Mouse (Mus musculus) mesoderm, embryonic 11.5 days (tissue): ENCODE measurements around the gene Pkn3.
A peak's percentile ranks its signal among the peaks of the same experiment; 100 is the strongest.
"Not testable (repeated sequence)": the region's sequence is repeated elsewhere in the genome, so short reads cannot be mapped to it uniquely, and the experiment has no call there.

Experiments used
- DNase-seq: peaks from one replicate; pipeline ENCODE4 v3.0.0-alpha.2; 2012; ENCODE audit warnings: low read depth, low spot score

Pkn3 gene

GRCm38 (mm10) chr2:30095882-30096527 is 18.5 kb downstream of the Pkn3 start:
- peak; percentile 63 for DNase-seq

- no peak for DNase-seq
These were observed 22.7 kb downstream of the Pkn3 start for GRCm38 (mm10) chr2:30100214-30100613.

GRCm38 (mm10) chr2:30106364-30106763 is 28.9 kb downstream of the Pkn3 start:
- peak; percentile 41 for DNase-seq

- DNase-seq = no peak
These were observed 30.2 kb downstream of the Pkn3 start for GRCm38 (mm10) chr2:30107646-30108045.

- DNase-seq = no peak
These were observed 30.8 kb downstream of the Pkn3 start for GRCm38 (mm10) chr2:30108260-30108659.

GRCm38 (mm10) chr2:30111500-30111899 is 34.0 kb downstream of the Pkn3 start:
- no peak for DNase-seq

- no peak for DNase-seq
These were observed 35.1 kb downstream of the Pkn3 start for GRCm38 (mm10) chr2:30112564-30112963.

GRCm38 (mm10) chr2:30119641-30120051 is 42.2 kb downstream of the Pkn3 start:
- no peak for DNase-seq

GRCm38 (mm10) chr2:30120269-30120668 is 42.8 kb downstream of the Pkn3 start:
- no peak for DNase-seq

GRCm38 (mm10) chr2:30122766-30123165 is 45.3 kb downstream of the Pkn3 start:
- DNase-seq = no peak

- DNase-seq = no peak
These were observed 46.4 kb downstream of the Pkn3 start for GRCm38 (mm10) chr2:30123729-30124471.

GRCm38 (mm10) chr2:30124472-30125274 is 47.2 kb downstream of the Pkn3 start, which contains the start of gene Zer1:
TSS of gene Zer1 (minus strand) at chr2:30124585.
- peak; percentile 90 for DNase-seq

- DNase-seq = peak; percentile 56
These were observed 51.3 kb downstream of the Pkn3 start for GRCm38 (mm10) chr2:30128789-30129188.

- no peak for DNase-seq
These were observed 52.7 kb downstream of the Pkn3 start for GRCm38 (mm10) chr2:30130156-30130555.

- DNase-seq = not testable (repeated sequence)
These were observed 53.8 kb downstream of the Pkn3 start for GRCm38 (mm10) chr2:30131240-30131639.

- DNase-seq = no peak
These were observed 55.5 kb downstream of the Pkn3 start for GRCm38 (mm10) chr2:30132801-30133612.

GRCm38 (mm10) chr2:30133613-30134377 is 56.3 kb downstream of the Pkn3 start, which contains the start of gene Tbc1d13:
TSS of gene Tbc1d13 (plus strand) at chr2:30133746.
- peak; percentile 95 for DNase-seq

- no peak for DNase-seq
These were observed 56.9 kb downstream of the Pkn3 start for GRCm38 (mm10) chr2:30134378-30134711.

- DNase-seq = no peak
These were observed 57.6 kb downstream of the Pkn3 start for GRCm38 (mm10) chr2:30134928-30135620.

GRCm38 (mm10) chr2:30136458-30136857 is 59.0 kb downstream of the Pkn3 start:
- no peak for DNase-seq
